Mouse (Mus musculus) liver, adult (tissue): ENCODE measurements around the gene Tirap.

Source experiments
- GATA4 ChIP-seq: IDR thresholded peaks from 2 replicates; pipeline ENCODE4 v1.6.1; 2014; ENCODE audit warnings: mild to moderate bottlenecking, low read length; ENCODE audit not compliant: insufficient replicate concordance

The Tirap gene

GRCm38 (mm10) chr9:35166798-35167635 is 33.1 kb downstream of the Tirap start:
- TF ChIP-seq GATA4: no peak

- TF ChIP-seq GATA4: no peak
Observed at GRCm38 (mm10) chr9:35166144-35166797, 33.8 kb downstream of the Tirap start.

- no peak for TF ChIP-seq GATA4
Observed at GRCm38 (mm10) chr9:35164142-35164874, 35.8 kb downstream of the Tirap start.

GRCm38 (mm10) chr9:35163011-35163690 is 36.9 kb downstream of the Tirap start:
- TF ChIP-seq GATA4: peak; percentile 19; the same call in 1 of the 2 replicates

GRCm38 (mm10) chr9:35161721-35162120 is 38.4 kb downstream of the Tirap start:
- no peak for TF ChIP-seq GATA4

- no peak for TF ChIP-seq GATA4
Observed at GRCm38 (mm10) chr9:35160662-35161061, 39.4 kb downstream of the Tirap start.

GRCm38 (mm10) chr9:35158477-35158876 is 41.6 kb downstream of the Tirap start:
- TF ChIP-seq GATA4: no peak

- TF ChIP-seq GATA4: no peak
Observed at GRCm38 (mm10) chr9:35156862-35157261, 43.2 kb downstream of the Tirap start.

GRCm38 (mm10) chr9:35156002-35156710 is 43.9 kb downstream of the Tirap start:
- no peak for TF ChIP-seq GATA4

- no peak for TF ChIP-seq GATA4
Observed at GRCm38 (mm10) chr9:35152923-35153322, 47.2 kb downstream of the Tirap start.

GRCm38 (mm10) chr9:35145829-35146228 is 54.3 kb downstream of the Tirap start:
- TF ChIP-seq GATA4: no peak

- no peak for TF ChIP-seq GATA4
Observed at GRCm38 (mm10) chr9:35145118-35145517, 55.0 kb downstream of the Tirap start.

- no peak for TF ChIP-seq GATA4
Observed at GRCm38 (mm10) chr9:35142221-35142620, 57.9 kb downstream of the Tirap start.

GRCm38 (mm10) chr9:35139231-35139744 is 60.8 kb downstream of the Tirap start:
- no peak; the same call in none of the 2 replicates for TF ChIP-seq GATA4

- TF ChIP-seq GATA4: 0 out of 2 replicates have a peak, but pooled peaks have one; percentile 12
Observed at GRCm38 (mm10) chr9:35138029-35138428, 62.1 kb downstream of the Tirap start.

- TF ChIP-seq GATA4: peak; percentile 54; the same call in 1 of the 2 replicates
Observed at GRCm38 (mm10) chr9:35135575-35135974, 64.5 kb downstream of the Tirap start.
